Mouse (Mus musculus): ENCODE data around the gene Usp18. TPM values are rescaled to one million over a fixed set of nuclear protein-coding genes. Genes with fewer than 3 reads are reported as not detected.

Usp18 gene
- total RNA-seq, 2 experiments from 2014 or later: 1.1 to 1.5 TPM

DNA sequence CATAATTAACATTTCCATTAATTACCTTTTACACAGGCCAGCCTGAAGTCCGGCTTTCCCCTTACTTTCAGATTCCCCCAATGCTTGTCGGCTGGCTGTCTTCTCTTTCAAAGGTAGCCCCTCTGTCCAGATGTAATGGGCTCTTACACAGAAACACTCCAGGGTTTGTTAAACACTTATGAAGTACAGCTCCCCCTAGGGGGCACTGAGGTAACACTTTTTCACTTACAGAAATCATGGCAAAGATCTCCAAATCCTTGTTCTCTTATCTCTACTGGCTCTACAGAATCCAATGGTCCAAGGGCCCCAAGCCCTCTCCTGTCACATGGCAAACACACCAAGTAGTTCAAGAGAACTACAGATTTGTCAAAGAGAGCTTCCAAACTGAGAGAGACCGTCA lies 28.6 kb downstream of the Usp18 start:
- intact Hi-C loops (cut with DNase I): loop anchor here (5.0 kb wide), 1 partner anchor 63 kb away; no protein-coding TSS in a partner anchor

DNA sequence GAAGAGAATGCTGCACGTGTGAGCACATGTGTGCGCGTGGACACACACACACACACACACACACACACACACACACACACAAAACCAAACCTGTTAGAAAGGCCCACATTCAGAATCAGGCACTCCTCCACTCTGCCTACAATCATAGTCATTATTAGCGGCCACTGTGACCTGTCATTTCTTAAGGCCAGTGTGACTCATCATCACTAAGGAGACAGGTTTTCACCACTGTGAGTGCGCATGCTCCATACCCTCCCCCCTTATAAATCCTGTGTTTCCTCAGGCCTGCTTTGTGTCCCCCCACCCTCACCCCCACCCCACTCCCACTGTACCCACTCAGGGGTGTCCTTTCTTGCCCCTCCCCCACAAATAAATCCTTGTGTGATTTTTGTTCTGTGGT lies 38.4 kb downstream of the Usp18 start:
- intact Hi-C loops (cut with DNase I): no loop called here
- no peak for DNase-seq (ENCODE audit: low spot score)

More for the DNA sequence above, 28.6 kb downstream of the Usp18 start:
- no peak for DNase-seq (ENCODE audit: low spot score)

DNA sequence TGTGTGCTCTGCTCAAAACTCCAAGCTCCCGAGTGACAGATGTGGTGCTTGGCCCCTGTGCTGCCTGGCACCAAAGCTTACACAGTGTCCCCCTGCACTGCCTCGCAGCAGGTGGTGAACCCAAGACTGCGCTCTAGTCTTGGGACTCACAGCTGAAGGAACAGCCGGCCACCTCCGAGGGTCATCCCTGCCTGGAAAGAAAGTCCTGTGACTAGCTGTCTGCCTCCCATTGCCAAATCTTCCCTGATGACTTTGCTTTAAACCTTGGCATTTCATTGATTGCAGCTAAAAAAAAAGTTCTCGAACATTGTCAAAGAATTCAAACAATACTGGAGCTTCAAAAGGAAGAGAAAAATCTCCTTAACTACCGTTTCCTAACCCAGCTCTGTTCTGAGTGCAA lies 53.6 kb downstream of the Usp18 start:
- intact Hi-C loops (cut with DNase I): no loop called here
- no peak for DNase-seq (ENCODE audit: low spot score)

DNA sequence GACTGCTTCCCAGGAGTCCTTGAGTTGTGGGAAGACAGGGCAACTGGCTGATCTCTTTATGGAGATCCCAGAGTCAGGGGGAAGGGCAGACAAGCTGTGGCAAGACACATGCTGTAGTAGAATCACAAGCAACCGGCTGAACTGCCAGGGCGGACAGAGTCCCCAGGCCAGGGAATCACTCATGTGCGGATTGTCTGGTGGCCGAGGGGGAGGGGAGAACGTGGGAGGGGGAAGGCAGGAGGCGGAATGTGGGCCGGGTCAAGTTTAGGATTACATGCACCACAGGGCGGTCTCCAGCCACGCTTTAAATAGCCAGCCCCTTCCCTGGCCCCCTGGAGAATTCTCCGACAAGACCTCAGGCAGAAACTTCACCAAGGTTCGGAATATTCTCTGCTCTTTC lies 54.2 kb downstream of the Usp18 start, which contains the start of gene Slc6a13:
Slc6a13 (plus strand) TSS at position 274 of the 400 bp plus-strand sequence.
- intact Hi-C loops (cut with DNase I): no loop called here
- DNase-seq (ENCODE audit: low spot score): no peak

DNA sequence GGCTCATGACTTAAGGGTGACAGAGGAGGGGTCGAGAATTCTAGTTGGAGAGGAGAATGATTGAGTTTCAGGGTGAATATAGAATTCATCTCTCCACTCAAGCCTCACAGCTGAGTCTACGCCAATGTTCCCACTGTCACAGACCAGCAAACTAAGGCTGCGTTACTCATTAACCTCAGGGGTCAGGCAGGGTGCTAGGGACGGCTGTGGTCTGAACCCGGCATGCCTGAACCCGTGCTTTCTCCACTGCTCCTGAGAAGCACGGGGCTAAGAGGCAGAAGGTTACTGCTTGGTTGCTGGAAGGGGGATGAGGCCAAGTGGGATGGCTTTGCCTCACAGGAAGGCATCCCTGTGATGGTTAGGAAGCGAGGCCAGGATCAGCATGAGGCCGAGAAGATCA lies 54.8 kb downstream of the Usp18 start:
- intact Hi-C loops (cut with DNase I): no loop called here
- no peak for DNase-seq (ENCODE audit: low spot score)

DNA sequence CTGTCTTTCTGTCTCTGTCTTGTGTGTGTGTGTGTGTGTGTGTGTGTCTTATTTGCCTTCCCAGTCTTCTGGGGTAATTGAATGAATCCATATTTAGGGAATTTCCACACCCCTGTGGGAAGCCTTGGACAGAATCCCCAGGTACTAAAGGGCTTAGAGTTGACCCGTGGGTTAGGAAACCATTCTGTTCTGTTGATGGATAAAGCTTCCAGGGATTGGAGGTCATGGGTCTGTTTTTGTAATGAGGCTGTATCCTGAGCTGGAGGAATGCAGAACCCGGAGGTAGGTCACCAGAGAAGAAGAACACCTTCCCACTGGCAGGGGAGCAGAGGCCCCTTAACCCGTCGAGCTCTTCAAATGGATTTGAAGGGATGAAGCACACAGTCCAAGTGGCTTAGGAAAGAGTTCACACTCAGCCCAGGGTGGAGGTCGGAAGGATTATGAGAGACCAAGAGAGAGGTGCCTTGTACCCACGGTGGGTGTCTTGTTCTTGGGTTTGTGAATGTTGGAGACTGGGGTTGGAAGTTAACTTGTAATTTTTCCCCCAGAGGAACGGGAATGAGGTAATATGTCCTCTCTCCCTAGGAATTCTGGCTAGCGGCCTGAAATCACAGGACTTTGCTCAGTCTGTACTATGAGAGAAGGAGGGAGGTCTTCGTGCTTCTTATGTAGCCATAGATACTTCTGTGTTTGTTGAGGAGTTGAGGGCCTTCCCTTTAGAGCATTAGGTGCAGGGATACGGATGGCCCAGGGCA lies 57.9 kb downstream of the Usp18 start:
- no peak for DNase-seq (ENCODE audit: low spot score)
- intact Hi-C loops (cut with DNase I): no loop called here

DNA sequence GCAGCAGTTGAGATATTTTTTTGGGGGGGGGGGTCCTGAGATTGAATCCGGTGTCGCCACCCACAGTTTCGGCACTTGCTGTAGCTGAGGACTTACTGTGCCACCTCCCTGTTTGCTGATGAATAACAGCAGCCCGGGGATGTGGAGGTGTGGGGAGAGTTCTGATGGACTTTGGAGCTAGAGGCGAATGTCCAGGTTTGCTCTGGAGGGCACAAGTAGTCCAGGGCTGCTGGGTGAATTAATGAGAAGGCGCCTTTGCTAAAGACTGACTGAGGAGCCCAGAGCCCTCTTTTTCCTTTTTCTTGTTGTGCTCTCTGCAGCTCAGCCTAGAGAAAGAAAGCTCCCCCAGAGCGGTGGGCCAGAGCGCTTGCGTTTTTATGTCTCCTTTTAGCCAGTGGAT lies 58.9 kb downstream of the Usp18 start:
- intact Hi-C loops (cut with DNase I): no loop called here
- no peak for DNase-seq (ENCODE audit: low spot score)

DNA sequence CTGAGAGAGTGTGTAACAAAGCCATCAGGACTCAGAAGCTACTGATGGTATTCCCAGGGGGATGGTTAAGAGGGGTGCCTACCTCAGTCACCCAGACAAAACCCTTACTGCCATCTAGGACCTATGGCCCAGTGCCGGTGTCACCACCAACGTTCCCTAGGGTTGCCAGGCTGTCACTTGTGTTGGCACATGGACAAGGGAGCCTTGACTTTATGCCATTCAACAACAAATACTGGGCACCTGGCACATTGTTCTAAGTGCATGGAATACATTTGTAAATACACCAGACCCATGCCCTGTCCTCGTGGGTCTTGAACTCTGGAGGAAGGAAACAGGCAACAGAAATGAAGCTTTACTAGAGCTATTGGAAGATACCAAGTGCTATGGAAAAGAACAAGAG lies 59.9 kb downstream of the Usp18 start:
- no peak for DNase-seq (ENCODE audit: low spot score)
- intact Hi-C loops (cut with DNase I): no loop called here

DNA sequence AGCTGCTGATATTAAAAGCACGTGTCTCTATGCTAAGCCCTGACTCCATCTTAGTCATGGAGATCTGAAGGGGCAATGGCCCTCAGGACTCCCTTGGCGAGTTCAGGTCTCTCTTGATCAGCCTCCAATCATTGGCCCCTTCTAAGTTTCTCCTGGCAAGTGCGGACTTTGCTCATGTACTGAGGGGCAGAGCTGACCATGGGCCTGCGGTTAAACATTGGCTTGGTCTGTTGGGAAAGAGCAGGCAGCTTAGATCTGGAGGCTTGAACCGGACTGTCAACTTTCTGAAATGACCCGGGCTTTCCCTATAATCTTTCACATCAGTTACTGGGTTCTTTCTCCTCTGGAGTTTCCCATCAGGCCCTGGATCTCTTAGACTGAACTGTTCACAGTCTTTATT lies 65.3 kb downstream of the Usp18 start:
- intact Hi-C loops (cut with DNase I): no loop called here
- no peak for DNase-seq (ENCODE audit: low spot score)

DNA sequence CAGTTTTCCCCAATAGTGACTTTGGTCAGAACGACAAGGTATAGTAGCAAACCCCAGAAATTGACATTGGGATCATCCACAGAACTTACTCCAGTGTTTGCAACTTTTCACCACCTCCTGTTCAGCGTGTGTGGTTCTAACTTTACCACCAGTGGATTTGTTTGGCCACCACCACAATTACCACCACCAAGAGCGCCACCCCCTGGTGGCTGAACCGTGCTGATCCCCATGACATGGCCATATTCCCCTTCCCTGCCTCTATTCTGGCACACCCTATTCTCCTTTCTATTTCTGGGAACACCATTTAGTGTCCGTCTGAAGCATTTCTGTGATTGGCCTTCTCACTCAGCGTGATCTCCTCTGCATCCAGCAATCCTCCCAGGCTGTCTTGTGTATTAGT lies 73.4 kb downstream of the Usp18 start:
- intact Hi-C loops (cut with DNase I): no loop called here
- DNase-seq (ENCODE audit: low spot score): no peak

Other genes starting within 250 kb of the Usp18 start
- gene Mical3, start 114.9 kb upstream of the Usp18 start, total RNA-seq (2021): 100 to 1,000 TPM; 123 to 140 TPM
- 1 to 10 TPM; 6.9 to 7.1 TPM for gene Pex26, start 62.2 kb upstream of the Usp18 start, total RNA-seq (2021)
- 100 to 1,000 TPM; 162 to 166 TPM for gene Tuba8, start 35.2 kb upstream of the Usp18 start, total RNA-seq (2021)
- gene Slc6a13, start 54.3 kb downstream of the Usp18 start, total RNA-seq (2021): under 1 TPM; 0.21 to 0.28 TPM
- under 1 TPM in 1 of 2 experiments, not detected in 1; 0.22 TPM for gene Slc6a12, start 97.2 kb downstream of the Usp18 start, total RNA-seq (2021)
- gene Iqsec3, start 227.8 kb downstream of the Usp18 start, total RNA-seq (2021): under 1 TPM; 0.39 to 0.61 TPM

All from heart, postnatal 25 days (tissue).